Comparison of ENCODE assay signal across 8 mouse cellular contexts in the genomic region with DNA sequence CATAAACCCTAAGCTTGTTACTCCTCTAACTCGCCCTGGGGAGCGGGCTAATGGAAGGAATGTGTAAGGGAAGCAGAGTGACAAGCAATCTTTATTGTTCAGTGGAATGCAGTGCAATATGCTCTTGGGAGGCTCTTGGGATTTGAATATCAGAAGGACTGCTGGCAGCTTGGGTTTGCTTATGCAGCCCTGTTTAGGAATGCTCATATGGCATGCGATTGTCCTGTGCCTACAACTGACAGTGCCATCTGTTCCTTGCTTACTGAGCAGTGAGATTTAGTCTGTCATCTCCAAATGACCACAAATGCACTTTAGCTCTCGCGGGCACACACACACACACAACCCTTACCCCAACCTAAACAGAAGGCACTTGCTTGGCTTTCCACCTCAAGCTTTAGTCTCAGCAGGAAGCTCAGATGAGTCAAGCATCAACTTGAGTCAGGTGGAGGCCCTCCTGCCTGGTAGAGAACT. TPM values are rescaled to one million over a fixed set of nuclear protein-coding genes. Genes with fewer than 3 reads are reported as not detected.
A peak's percentile ranks its signal among the peaks of the same experiment; 100 is the strongest.
DNase-seq lines count a peak whose midpoint lies in the region; ATAC-seq lines count a peak whose summit lies in the region.

No protein-coding gene starts in this region.

- no peak overlapping the region for H3K9ac ChIP-seq in intestine, embryonic 16.5 days (ENCODE audit: low read depth, low read length)
- no peak overlapping the region for H3K9ac ChIP-seq in intestine, embryonic 15.5 days
- H3K9ac ChIP-seq in limb, embryonic 15.5 days, result no peak overlapping the region

- ATAC-seq in intestine, embryonic 16.5 days, result 0 out of 2 replicates have a peak, but pooled peaks have one; percentile 48
- ATAC-seq in intestine, embryonic 15.5 days, result no peak
- ATAC-seq in limb, embryonic 15.5 days (ENCODE audit: insufficient number of reproducible peaks, low FRiP score, low TSS enrichment, low read depth), result peak; percentile 73
- no peak for ATAC-seq in granulocyte monocyte progenitor cell, adult 5-6 weeks (replicated peaks; ENCODE audit: poor library complexity, severe bottlenecking)

- no peaks in the 10 kb centered on the region for H3K36me3 ChIP-seq in intestine, embryonic 16.5 days (ENCODE audit: control insufficient read depth, insufficient read depth, low read length)
- H3K36me3 ChIP-seq in intestine, embryonic 15.5 days, result no peaks in the 10 kb centered on the region
- H3K36me3 ChIP-seq in limb, embryonic 15.5 days, result no peaks in the 10 kb centered on the region

- H3K4me1 ChIP-seq in intestine, embryonic 16.5 days (ENCODE audit: control insufficient read depth, insufficient read depth, low read length), result peaks cover 5% of the 10 kb centered on the region; the same call in 1 of the 2 replicates
- H3K4me1 ChIP-seq in intestine, embryonic 15.5 days (replicated peaks), result no peaks in the 10 kb centered on the region; the same call in 1 of the 2 replicates
- 0 out of 2 replicates have a peak, but pooled peaks cover 4% of the 10 kb centered on the region for H3K4me1 ChIP-seq in limb, embryonic 15.5 days

- no peak overlapping the region for H3K4me2 ChIP-seq in intestine, embryonic 16.5 days (ENCODE audit: low read depth, low read length)
- H3K4me2 ChIP-seq in intestine, embryonic 15.5 days (replicated peaks), result no peak overlapping the region
- H3K4me2 ChIP-seq in limb, embryonic 15.5 days, result no peak overlapping the region

- no peaks in the 10 kb centered on the region for H3K27me3 ChIP-seq in intestine, embryonic 16.5 days (replicated peaks; ENCODE audit: control insufficient read depth, insufficient read depth, low read length)
- no peaks in the 10 kb centered on the region for H3K27me3 ChIP-seq in intestine, embryonic 15.5 days (replicated peaks)
- no peaks in the 10 kb centered on the region for H3K27me3 ChIP-seq in limb, embryonic 15.5 days

- H3K9me3 ChIP-seq in intestine, embryonic 16.5 days (ENCODE audit: control insufficient read depth, low read length), result no peaks in the 10 kb centered on the region
- no peaks in the 10 kb centered on the region for H3K9me3 ChIP-seq in intestine, embryonic 15.5 days
- no peaks in the 10 kb centered on the region for H3K9me3 ChIP-seq in limb, embryonic 15.5 days

- no peak overlapping the region for H3K27ac ChIP-seq in intestine, embryonic 16.5 days (ENCODE audit: low read length)
- no peak overlapping the region for H3K27ac ChIP-seq in intestine, embryonic 15.5 days
- H3K27ac ChIP-seq in limb, embryonic 15.5 days, result no peak overlapping the region

- WGBS in intestine, embryonic 16.5 days, result 41% methylated on average over 5 of the region's 5 CpGs
- WGBS in intestine, embryonic 15.5 days, result 45% methylated on average over 5 of the region's 5 CpGs
- WGBS in limb, embryonic 15.5 days, result 45% methylated on average over 5 of the region's 5 CpGs

- peak; percentile 84 for DNase-seq in cerebellum, adult 11 months
- peak; percentile 40 for DNase-seq in forelimb bud, embryonic 11.5 days (ENCODE audit: low read depth, low spot score)
- DNase-seq in urinary bladder, postnatal 36 days (ENCODE audit: low spot score in 2 of 2), result no peak
- no peak for DNase-seq in adrenal gland, postnatal 4 days (ENCODE audit: low spot score in 2 of 2)

- no peak overlapping the region for H3K4me3 ChIP-seq in intestine, embryonic 16.5 days (ENCODE audit: low read length)
- H3K4me3 ChIP-seq in intestine, embryonic 15.5 days (replicated peaks), result no peak overlapping the region
- no peak overlapping the region for H3K4me3 ChIP-seq in limb, embryonic 15.5 days

RNA-seq across cellular contexts. Expression of a gene that starts 47.1 kb away (rescaled TPM):
- polyA plus RNA-seq in intestine, embryonic 16.5 days (2015; fragmentation: Nextera tagmentation; extraction: Ambion mirVana), result 19.3 and 23.0 TPM in 2 replicates
- 14.8 and 16.0 TPM in 2 replicates for polyA plus RNA-seq in intestine, embryonic 15.5 days (2015; fragmentation: Nextera tagmentation; extraction: Ambion mirVana)
- 9.3 and 9.7 TPM in 2 replicates for polyA plus RNA-seq in limb, embryonic 15.5 days (2015; fragmentation: Nextera tagmentation; extraction: Ambion mirVana)
- total RNA-seq in adrenal gland, postnatal 4 days (2021), result 10 to 100 TPM; 19.1 to 19.4 TPM
- total RNA-seq in granulocyte monocyte progenitor cell, adult 5-6 weeks (2014; fragmentation: Nextera tagmentation), result 7.9 and 10.1 TPM in 2 replicates
- total RNA-seq in granulocyte monocyte progenitor cell, adult 5-6 weeks (2017), result 9.1 and 9.2 TPM in 2 replicates

RNA-seq across cellular contexts. Expression of a gene that starts 47.4 kb away (rescaled TPM):
- 10.1 and 10.7 TPM in 2 replicates for polyA plus RNA-seq in intestine, embryonic 16.5 days (2015; fragmentation: Nextera tagmentation; extraction: Ambion mirVana)
- 14.2 and 15.0 TPM in 2 replicates for polyA plus RNA-seq in intestine, embryonic 15.5 days (2015; fragmentation: Nextera tagmentation; extraction: Ambion mirVana)
- polyA plus RNA-seq in limb, embryonic 15.5 days (2015; fragmentation: Nextera tagmentation; extraction: Ambion mirVana), result 13.3 and 13.5 TPM in 2 replicates
- 10 to 100 TPM; 39.8 to 41.4 TPM for total RNA-seq in adrenal gland, postnatal 4 days (2021)
- total RNA-seq in granulocyte monocyte progenitor cell, adult 5-6 weeks (2014; fragmentation: Nextera tagmentation), result 29.0 and 31.4 TPM in 2 replicates
- 4.5 and 7.1 TPM in 2 replicates for total RNA-seq in granulocyte monocyte progenitor cell, adult 5-6 weeks (2017)

Comparison
In these comparisons a context has a peak if more than half of its experiments do, and no peak if none do; other contexts are left out.
1. ATAC-seq: peak in intestine, embryonic 16.5 days (single experiment) and limb, embryonic 15.5 days (single experiment); none in intestine, embryonic 15.5 days (single experiment) and granulocyte monocyte progenitor cell, adult 5-6 weeks (single experiment).
2. DNase-seq: peak in cerebellum, adult 11 months (single experiment) and forelimb bud, embryonic 11.5 days (single experiment); none in urinary bladder, postnatal 36 days (0 of 2) and adrenal gland, postnatal 4 days (0 of 2).